Mouse (Mus musculus) monocyte, adult 5-6 weeks (primary cell): ENCODE measurements around the gene Atoh1. TPM values are rescaled to one million over a fixed set of nuclear protein-coding genes. Genes with fewer than 3 reads are reported as not detected.

Source experiments
- ATAC-seq: fragments of 153-309, 156-312 bp; replicated peaks from 2 replicates; pipeline ENCODE4 v1.8.0; 2017; ENCODE audit warnings: mild to moderate bottlenecking; ENCODE audit not compliant: low TSS enrichment, insufficient number of reproducible peaks, severe bottlenecking, poor library complexity, low FRiP score
- total RNA-seq: library from RNA; stranded (forward); fragments of 200-1000, 200-491, 200-594 nt; gene quantifications from 3 replicates; pipeline ENCODE4 v1.2.3, GENCODE M21; 2017

The Atoh1 gene
- total RNA-seq: not detected in 3 replicates

DNA sequence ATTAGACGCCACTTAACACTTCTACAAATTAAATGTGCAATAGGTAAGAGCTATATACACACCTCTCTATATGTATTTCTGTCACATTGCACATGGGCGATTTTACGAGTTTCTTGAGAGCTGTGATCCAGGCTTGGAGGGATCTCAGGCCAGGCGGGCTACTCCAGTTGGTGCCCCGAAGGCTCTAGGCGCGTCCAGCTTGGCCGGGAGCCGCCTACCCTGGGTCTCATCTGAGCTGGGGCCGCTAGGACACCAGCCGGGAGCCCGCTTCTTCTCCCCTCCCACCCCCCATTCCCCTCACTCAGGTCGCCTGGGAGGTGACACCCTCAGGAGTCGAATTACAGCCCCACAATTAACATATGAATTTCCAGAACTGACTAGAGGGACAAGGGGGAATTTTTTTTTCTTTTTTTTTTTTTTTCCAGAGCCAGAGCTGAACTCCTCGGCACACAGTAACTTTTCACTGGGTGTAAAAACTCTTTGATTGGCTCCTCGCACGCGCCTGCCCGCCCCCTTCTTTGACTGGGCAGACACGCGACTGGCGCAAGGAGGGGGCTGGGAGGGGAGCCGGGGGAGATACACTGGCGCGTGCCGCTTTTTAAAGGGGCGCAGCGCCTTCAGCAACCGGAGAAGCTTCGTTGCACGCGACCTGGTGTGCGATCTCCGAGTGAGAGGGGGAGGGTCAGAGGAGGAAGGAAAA, at the start of gene Atoh1:
Atoh1 (plus strand) TSS at position 627 of the 700 bp plus-strand sequence.
- no peak for ATAC-seq

DNA sequence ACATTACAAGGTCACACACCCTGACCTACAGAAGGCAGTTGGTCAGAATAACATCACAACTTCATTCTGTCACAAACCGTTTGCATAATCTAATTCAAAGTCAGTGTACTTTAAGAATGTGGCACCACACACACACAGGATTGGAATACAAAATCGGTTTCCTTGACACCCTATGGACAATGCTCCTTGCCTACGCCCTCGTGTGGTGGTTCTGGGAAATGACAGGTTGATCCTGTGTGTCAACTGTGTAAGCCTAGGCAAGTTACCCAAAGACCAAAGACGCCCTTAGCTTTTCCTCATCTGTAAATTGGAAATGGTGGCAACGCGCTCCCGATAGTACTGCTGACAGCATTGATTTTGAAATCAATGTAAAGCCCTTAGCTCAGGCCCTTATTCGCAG, 45.0 kb upstream of the Atoh1 start:
- ATAC-seq: no peak

DNA sequence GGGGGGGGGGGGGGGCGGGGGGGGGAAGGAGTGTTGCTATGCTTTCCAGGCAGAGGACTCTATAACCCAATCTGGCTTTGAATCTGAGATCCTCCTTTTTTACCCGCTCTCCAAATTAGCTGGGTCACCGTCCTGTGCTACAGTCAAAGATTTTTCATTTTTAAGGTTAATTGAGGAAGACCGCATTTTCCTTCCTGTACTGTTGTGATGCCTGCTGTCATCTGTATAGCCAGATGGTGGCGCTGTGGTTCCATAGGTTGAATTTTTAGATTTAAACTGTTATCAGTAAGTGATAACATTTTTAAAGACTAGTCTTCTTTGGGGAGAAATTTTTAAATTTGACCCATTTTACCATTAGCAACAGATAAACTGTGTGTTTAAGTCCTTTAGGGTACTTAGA, 44.0 kb upstream of the Atoh1 start:
- no peak for ATAC-seq

DNA sequence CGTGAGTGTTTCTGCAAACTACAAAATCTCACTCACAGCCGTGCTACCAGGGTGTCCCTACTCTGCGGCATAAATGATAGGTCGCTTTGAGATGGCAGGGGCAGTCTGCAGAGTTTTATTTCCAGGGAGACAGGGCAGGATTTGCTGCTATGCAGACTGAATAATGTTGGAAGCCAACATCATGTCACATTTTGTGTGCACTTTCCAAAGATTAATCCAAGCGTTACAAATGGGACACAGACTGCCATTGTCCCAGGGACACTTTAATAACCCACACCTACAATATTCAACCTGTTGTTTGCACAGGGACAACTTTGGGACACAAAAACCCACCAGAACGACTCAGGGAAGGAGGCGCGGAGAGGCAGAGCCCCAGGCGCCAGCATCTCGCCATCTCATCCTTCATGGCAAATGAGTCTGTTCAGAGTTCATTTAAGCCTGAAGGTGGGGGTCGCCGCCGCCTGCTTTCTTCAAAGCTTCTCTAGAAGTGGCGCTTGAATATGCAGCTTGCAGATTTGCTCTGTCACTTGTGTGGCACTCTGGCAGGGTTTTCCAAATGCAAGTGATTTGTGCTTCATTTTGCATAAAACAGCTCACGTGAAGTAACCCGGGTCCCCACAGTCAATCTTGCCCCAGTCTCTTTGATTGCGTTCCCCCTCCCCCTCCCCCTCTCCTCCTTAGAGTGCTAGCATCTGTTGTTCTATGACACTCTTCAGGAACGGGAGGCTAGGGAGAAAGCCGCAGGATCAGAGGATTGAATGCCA, 40.6 kb upstream of the Atoh1 start:
- ATAC-seq: no peak

DNA sequence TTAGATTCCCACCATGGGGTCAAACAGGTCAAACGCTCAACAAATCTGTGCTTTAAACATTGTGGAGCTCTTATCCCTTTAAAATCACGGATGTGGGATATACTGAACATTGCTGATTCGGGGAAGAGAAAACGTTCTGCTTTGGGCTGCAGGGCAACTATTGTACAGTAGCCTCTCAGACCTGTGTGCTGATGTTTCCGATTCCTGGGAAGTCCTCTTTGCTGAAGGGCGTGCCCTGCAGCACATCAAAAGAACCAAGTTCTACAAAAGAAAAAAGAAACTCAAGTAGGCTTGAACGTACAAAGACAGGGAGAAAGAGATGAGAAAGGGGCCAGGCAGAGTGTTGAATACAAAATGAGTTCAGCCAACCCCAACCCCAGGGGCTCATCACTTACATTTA, 34.2 kb upstream of the Atoh1 start:
- no peak for ATAC-seq

DNA sequence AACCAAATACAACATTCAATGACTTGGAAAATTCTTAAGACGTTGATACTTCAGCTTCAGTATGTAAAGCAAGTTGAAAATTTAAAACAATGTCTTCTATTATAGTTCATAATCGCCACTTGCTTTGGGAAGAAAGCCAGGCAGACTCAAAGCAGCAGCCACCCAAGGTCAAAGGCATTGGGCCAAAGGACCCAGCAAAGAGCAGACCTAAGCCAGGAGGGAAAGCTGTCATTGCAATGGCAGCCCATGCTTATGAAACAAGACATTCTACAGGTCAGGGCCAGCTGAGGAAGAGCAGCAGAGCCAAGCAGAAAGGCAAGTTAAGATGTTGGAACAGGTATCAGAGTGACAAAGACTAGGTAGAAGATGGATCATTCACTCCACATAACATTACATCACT, 25.3 kb upstream of the Atoh1 start:
- no peak for ATAC-seq

DNA sequence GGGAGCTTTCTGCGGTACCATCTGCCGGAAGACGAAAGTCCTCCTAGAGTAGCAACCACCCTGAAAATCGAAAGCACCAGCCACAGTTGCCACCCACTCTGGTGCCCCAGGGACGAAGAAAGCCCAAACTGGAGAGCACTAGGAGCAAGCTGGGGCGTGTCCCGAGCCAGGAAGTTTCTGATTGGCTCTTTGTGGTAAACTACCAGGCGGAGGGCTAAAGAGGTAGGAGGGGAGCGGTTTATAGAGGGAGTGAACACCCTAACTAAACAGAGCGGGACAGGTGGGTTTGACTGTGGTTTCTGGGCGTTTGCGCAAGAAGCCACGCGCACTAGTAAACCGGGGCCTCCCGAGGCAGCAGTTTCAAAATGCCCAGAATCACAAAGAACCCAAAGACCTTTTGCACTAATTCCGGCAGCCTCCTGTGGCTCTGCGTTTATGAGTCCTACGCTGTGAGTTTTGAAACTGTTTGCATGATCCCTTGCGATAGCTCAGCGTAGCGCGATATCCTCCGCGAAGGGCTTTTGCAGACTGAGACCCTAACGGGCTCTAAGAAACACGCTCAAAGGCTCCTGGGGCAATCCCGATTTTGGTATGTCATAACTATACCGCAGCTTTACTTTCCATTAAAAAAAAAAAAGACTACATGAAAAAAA, 1.0 kb upstream of the Atoh1 start:
- no peak for ATAC-seq

DNA sequence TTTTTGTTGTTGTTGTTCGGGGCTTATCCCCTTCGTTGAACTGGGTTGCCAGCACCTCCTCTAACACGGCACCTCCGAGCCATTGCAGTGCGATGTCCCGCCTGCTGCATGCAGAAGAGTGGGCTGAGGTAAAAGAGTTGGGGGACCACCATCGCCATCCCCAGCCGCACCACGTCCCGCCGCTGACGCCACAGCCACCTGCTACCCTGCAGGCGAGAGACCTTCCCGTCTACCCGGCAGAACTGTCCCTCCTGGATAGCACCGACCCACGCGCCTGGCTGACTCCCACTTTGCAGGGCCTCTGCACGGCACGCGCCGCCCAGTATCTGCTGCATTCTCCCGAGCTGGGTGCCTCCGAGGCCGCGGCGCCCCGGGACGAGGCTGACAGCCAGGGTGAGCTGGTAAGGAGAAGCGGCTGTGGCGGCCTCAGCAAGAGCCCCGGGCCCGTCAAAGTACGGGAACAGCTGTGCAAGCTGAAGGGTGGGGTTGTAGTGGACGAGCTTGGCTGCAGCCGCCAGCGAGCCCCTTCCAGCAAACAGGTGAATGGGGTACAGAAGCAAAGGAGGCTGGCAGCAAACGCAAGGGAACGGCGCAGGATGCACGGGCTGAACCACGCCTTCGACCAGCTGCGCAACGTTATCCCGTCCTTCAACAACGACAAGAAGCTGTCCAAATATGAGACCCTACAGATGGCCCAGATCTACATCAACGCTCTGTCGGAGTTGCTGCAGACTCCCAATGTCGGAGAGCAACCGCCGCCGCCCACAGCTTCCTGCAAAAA, 496 bp downstream of the Atoh1 start:
- no peak for ATAC-seq

DNA sequence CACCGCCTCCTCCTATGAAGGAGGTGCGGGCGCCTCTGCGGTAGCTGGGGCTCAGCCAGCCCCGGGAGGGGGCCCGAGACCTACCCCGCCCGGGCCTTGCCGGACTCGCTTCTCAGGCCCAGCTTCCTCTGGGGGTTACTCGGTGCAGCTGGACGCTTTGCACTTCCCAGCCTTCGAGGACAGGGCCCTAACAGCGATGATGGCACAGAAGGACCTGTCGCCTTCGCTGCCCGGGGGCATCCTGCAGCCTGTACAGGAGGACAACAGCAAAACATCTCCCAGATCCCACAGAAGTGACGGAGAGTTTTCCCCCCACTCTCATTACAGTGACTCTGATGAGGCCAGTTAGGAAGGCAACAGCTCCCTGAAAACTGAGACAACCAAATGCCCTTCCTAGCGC, 1.1 kb downstream of the Atoh1 start:
- no peak for ATAC-seq

DNA sequence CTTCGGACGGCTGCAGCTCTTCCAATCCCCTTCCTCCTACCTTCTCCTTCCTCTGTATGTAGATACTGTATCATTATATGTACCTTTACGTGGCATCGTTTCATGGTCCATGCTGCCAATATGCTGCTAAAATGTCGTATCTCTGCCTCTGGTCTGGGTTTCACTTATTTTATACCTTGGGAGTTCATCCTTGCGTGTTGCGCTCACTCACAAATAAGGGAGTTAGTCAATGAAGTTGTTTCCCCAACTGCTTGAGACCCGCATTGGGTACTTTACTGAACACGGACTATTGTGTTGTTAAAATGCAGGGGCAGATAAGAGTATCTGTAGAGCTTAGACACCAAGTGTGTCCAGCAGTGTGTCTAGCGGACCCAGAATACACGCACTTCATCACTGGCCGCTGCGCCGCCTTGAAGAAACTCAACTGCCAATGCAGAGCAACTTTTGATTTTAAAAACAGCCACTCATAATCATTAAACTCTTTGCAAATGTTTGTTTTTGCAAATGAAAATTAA, 1.6 kb downstream of the Atoh1 start:
- no peak for ATAC-seq

DNA sequence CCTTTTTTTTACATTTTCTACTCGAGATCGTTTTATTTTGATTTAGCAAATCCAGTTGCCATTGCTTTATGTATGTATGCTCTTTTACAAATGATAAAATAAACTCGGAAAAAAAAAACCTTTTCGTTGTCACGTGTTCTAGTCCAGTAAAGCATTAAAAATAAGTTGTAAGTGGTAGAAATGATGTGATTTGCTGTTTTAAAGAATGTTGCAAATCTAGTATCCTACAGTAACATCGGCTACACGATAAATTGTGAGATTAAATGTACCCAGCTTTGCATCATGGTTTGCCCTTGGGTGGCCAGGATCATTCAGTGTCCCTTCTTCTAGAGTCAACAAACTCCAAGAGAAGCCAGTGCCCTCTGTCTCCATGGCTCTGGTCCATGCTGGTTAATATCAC, 2.2 kb downstream of the Atoh1 start:
- ATAC-seq: no peak

DNA sequence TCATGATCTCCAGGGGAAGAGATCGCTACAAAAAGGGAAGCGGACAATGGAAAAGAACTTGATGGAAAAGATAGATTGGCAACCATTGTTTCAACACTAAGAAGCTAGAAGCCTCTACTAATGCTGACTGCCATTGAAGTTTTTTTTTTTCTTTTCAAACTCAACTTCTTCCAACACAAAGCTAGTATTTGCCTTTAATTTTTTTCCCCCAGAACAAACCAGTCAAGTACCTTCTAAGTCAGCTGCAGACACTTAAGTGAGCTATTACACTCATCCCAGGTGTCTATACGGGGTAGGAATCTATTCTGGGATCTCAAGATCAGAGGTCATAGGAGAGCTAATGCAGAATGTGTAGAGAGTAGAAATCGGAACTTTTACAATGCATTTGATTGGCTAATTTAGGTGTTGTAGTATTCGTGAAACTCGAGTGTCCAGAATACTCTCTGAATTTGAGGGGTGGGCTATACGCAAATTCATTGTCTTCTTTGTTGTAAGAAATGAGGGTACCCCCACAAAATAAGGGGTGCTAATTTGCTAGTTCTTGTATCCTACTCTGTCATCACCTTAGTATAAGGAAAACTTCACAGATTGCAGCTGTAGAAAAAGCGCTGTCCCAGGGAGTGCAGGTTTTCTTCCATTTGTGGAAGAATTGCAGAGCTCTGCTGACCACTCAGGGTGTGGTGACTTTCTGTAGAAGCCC, 2.8 kb downstream of the Atoh1 start:
- no peak for ATAC-seq

DNA sequence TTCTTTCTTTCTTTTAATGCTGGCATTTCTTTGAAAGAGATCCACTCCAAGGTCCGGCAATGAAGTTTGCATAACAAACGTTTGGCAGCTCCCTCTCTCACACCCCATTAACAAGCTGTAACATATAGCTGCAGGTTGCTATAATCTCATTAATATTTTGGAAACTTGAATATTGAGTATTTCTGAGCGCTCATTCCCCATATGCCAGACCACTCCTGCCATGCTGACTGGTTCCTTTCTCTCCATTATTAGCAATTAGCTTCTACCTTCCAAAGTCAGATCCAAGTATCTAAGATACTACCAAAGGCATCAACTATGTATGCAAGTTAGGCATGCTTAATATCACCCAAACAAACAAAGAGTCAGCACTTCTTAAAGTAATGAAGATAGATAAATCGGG, 4.4 kb downstream of the Atoh1 start:
- no peak for ATAC-seq

DNA sequence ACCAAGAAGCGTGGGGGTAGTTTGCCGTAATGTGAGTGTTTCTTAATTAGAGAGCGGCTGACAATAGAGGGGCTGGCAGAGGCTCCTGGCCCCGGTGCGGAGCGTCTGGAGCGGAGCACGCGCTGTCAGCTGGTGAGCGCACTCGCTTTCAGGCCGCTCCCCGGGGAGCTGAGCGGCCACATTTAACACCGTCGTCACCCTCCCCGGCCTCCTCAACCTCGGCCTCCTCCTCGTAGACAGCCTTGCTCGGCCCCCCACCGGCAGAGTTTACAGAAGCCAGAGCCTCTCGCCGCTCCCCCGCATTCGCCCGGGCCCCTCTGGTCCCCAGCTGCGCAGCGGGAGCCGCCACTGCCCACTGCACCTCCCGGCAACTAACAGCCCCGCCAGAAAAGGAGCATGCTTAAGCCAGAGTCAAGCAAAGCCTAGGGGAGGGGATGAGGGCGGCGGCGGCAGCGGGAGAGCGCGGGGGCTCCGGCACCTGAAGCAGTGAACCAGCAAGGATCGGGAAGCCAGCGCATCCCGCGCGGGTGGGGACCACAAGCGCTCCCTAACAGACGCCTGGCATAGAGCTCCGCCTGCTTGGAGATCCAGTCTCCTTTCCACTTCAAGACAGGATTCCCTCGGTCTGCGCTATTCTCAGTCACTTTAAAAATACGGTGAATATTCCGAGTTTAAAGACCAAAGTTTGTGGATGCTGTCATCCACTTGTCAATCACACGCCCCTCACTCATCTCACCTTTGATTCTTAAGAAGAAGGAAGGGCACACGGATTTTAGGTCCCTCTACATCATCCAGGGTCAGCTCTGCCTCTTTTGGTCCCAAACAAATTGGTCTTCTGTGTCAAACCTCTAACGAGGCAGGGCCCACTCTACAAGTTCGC, 5.8 kb downstream of the Atoh1 start:
- ATAC-seq: no peak

DNA sequence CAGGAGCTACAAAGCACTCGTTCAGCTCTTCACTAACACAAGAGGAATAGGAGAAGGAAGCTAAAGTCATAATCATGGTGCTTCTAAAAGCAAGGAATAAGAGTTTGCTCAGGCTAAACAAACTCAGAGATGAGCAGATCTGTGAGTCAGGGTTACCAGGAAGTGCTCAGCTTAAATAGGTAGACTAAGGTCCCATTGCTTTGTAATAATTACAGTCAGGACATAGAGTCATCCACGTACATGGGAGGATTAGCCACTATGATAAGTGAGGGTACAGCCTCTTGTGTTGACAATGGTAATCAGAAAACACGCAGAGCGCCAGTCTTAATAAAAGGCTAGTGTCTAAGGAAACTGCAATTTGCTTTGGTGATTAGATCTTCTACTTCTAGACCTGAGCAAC, 7.4 kb downstream of the Atoh1 start:
- no peak for ATAC-seq

DNA sequence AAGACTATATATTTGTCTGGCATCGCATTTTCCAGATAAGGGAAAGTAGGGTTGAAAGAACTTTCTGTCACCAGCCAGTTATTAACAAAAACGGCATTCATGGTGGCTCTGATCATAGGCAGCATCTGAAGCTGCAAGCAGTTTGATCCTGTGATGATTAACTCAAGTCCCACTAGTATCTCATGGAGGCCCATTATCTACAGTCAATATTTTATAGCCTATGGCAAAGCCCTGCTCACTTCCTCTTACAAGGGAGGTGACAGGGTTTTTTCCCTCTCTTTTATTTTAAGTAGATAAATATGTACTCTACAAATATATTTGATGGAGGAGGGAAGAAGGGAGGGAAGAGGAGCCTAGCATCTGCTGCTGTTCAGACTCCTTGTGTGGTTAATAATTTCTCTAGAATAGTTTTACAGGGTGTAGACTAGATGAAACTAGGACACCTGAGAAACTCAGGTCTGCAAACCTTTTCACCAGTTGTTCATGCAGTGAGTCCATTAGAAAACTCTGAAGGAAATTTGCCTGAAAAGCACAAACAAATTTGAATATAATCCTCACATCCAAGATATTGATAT, 14.1 kb downstream of the Atoh1 start:
- no peak for ATAC-seq

DNA sequence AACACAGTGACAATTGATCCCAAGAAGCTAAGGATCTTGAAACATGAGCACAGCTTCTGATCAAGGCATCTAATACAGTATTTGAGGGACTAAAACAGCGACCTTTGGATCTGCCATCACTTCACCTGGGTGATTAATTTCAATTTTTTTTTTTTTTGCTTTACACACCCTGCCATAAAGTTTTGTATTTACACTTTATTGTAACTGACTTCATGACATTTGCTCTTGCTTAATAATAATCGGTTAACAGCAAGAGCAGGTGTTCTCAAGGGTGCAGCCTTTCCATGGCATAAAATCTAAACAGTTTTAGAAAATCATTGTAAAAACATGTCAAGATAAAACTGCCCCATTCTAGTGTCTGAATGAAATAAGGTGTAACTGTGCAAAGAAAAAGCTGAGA, 25.6 kb downstream of the Atoh1 start:
- ATAC-seq: no peak
